Comparison of ENCODE assay signal across 16 mouse cellular contexts in genomic region chr13:60054081-60054480, GRCm38 (mm10).
DNase-seq lines count a peak whose midpoint lies in the region; ATAC-seq and TF ChIP-seq lines count a peak whose summit lies in the region.
"Had no signal": no experiment of that assay in that cellular context is flagged by ENCODE, and none has a peak within 500 bp of the region (broad histone marks: within the 10 kb centered on the region; RNA-seq: fewer than 3 reads in every experiment).

No protein-coding gene starts in this region.

- H3K9ac ChIP-seq in kidney, embryonic 15.5 days: no peak overlapping the region
- no peak overlapping the region for H3K9ac ChIP-seq in kidney, embryonic 14.5 days (ENCODE audit: low read depth, low read length)
- H3K9ac ChIP-seq in limb, embryonic 13.5 days: no peak overlapping the region
- H3K9ac ChIP-seq: forebrain, postnatal 0 days; heart, embryonic 13.5 days had no signal

- H3K9me3 ChIP-seq in kidney, embryonic 15.5 days (replicated peaks): no peaks in the 10 kb centered on the region
- no peaks in the 10 kb centered on the region for H3K9me3 ChIP-seq in kidney, embryonic 14.5 days (ENCODE audit: control insufficient read depth, low read length)
- H3K9me3 ChIP-seq in limb, embryonic 13.5 days: no peaks in the 10 kb centered on the region
- H3K9me3 ChIP-seq: heart, embryonic 13.5 days; hindbrain, embryonic 10.5 days had no signal

- no peak for TF ChIP-seq CTCF in layer of hippocampus, adult 2 months (conservative IDR thresholded peaks at IDR 0.05)

- no peaks in the 10 kb centered on the region for H3K27me3 ChIP-seq in kidney, embryonic 15.5 days
- no peaks in the 10 kb centered on the region for H3K27me3 ChIP-seq in kidney, embryonic 14.5 days (ENCODE audit: control insufficient read depth, insufficient read depth, low read length)
- H3K27me3 ChIP-seq in limb, embryonic 13.5 days: no peaks in the 10 kb centered on the region
- H3K27me3 ChIP-seq: heart, embryonic 13.5 days had no signal

- ATAC-seq in kidney, embryonic 15.5 days (replicated peaks; ENCODE audit: low FRiP score): no peak
- no peak for ATAC-seq in kidney, embryonic 14.5 days (ENCODE audit: low FRiP score, low TSS enrichment)
- ATAC-seq in limb, embryonic 13.5 days (ENCODE audit: low FRiP score, low read depth): no peak
- ATAC-seq: CD4-positive, CD25-positive, alpha-beta regulatory T cell, adult 4 months; forebrain, postnatal 0 days had no signal

- H3K36me3 ChIP-seq in kidney, embryonic 15.5 days: no peaks in the 10 kb centered on the region
- no peaks in the 10 kb centered on the region for H3K36me3 ChIP-seq in kidney, embryonic 14.5 days (ENCODE audit: control insufficient read depth, insufficient read depth, low read length)
- no peaks in the 10 kb centered on the region for H3K36me3 ChIP-seq in limb, embryonic 13.5 days
- H3K36me3 ChIP-seq: heart, embryonic 13.5 days; hindbrain, embryonic 10.5 days had no signal

- 0 out of 2 replicates have a peak overlapping the region, but pooled peaks have one; percentile 13 for H3K27ac ChIP-seq in kidney, embryonic 15.5 days
- no peak overlapping the region for H3K27ac ChIP-seq in kidney, embryonic 14.5 days (ENCODE audit: low read depth, low read length)
- H3K27ac ChIP-seq in limb, embryonic 13.5 days: peak overlapping the region; percentile 4; the same call in 1 of the 2 replicates
- H3K27ac ChIP-seq in layer of hippocampus, adult 2 months: no peak overlapping the region
- H3K27ac ChIP-seq: heart, embryonic 13.5 days; hindbrain, embryonic 10.5 days; left cerebral cortex, adult 2 months had no signal

- no peak overlapping the region for H3K4me2 ChIP-seq in kidney, embryonic 15.5 days
- no peak overlapping the region for H3K4me2 ChIP-seq in kidney, embryonic 14.5 days (replicated peaks; ENCODE audit: low read depth, low read length)
- H3K4me2 ChIP-seq in limb, embryonic 13.5 days (replicated peaks): no peak overlapping the region
- H3K4me2 ChIP-seq: heart, embryonic 13.5 days had no signal

- peak; percentile 25 to 33 for DNase-seq in gastrocnemius, adult 8-10 months (ENCODE audit: low spot score in 2 of 2)
- DNase-seq in gastrocnemius, postnatal 4 days (ENCODE audit: low spot score in 2 of 2): no peak
- peak; percentile 75 for DNase-seq in adipocyte (ENCODE audit: low spot score)
- no peak for DNase-seq in layer of hippocampus, adult 2 months (ENCODE audit: low spot score in 2 of 2)
- DNase-seq: adrenal gland, postnatal 25 days; cerebellum, adult 9-11 months; forebrain, postnatal 0 days; retina, postnatal 1 day; thymus, adult 2 months had no signal

- H3K4me1 ChIP-seq in kidney, embryonic 15.5 days: peaks cover 12% of the 10 kb centered on the region
- 0 out of 2 replicates have a peak, but pooled peaks cover 2% of the 10 kb centered on the region for H3K4me1 ChIP-seq in kidney, embryonic 14.5 days (ENCODE audit: control insufficient read depth, insufficient read depth, low read length)
- peaks cover 61% of the 10 kb centered on the region for H3K4me1 ChIP-seq in limb, embryonic 13.5 days
- H3K4me1 ChIP-seq: heart, embryonic 13.5 days had no signal

- 53% methylated on average over 9 of the region's 9 CpGs for WGBS in kidney, embryonic 15.5 days
- WGBS in kidney, embryonic 14.5 days: 61% methylated on average over 9 of the region's 9 CpGs
- WGBS in limb, embryonic 13.5 days: 34% methylated on average over 9 of the region's 9 CpGs

- H3K4me3 ChIP-seq in kidney, embryonic 15.5 days (replicated peaks): no peak overlapping the region
- no peak overlapping the region for H3K4me3 ChIP-seq in kidney, embryonic 14.5 days (ENCODE audit: low read length)
- no peak overlapping the region for H3K4me3 ChIP-seq in limb, embryonic 13.5 days
- H3K4me3 ChIP-seq in layer of hippocampus, adult 2 months: no peak overlapping the region
- H3K4me3 ChIP-seq: heart, embryonic 13.5 days; hindbrain, embryonic 10.5 days; left cerebral cortex, adult 2 months had no signal

Comparison
In these comparisons a context has a peak if more than half of its experiments do, and no peak if none do; other contexts are left out.
1. DNase-seq: peak in gastrocnemius, adult 8-10 months (2 of 2) and adipocyte (single experiment); none in gastrocnemius, postnatal 4 days (0 of 2) and layer of hippocampus, adult 2 months (0 of 2).
2. H3K27ac ChIP-seq: peak in kidney, embryonic 15.5 days (single experiment) and limb, embryonic 13.5 days (single experiment); none in kidney, embryonic 14.5 days (single experiment) and layer of hippocampus, adult 2 months (single experiment).